Mouse (Mus musculus) stomach, postnatal 0 days (tissue): ENCODE results near the gene Gm13278.
"Not testable (repeated sequence)": the region's sequence is repeated elsewhere in the genome, so short reads cannot be mapped to it uniquely, and the experiment has no call there.

Source experiments
- CTCF ChIP-seq: IDR thresholded peaks from 2 replicates; pipeline ENCODE4 v1.5.1; 2016; ENCODE audit warnings: antibody characterized with exemption, low read depth, mild to moderate bottlenecking, moderate library complexity
- EP300 ChIP-seq: optimal IDR thresholded peaks from 2 replicates; pipeline ENCODE3; 2016; ENCODE audit warnings: antibody characterized with exemption

DNA sequence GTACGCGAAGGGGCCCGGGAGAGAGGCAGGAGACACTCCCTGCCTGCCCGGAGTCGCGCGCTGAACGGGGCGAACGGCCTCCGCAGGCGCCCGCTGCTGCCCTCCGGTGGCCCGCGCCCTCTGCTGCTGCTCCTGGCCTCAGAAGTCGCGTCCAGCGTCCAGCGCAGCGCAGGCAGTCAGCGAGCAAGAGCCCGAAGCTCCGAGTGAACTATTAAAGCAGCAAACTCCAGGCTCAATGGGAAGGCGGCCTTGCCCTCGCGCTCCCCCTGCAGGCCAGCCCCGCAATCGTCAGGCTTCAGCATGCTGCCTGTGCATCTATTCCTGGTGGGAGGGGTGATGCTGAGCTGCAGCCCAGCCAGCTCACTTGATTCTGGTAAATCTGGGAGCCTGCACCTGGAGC lies 11.6 kb downstream of the Gm13278 start, which contains the start of gene Gm13287:
- TF ChIP-seq CTCF, EP300: not testable (repeated sequence)
